Mouse (Mus musculus) midbrain, postnatal 0 days (tissue): ENCODE data around the gene Nrip3. TPM values are rescaled to one million over a fixed set of nuclear protein-coding genes. Genes with fewer than 3 reads are reported as not detected.

Experiments used
- ATAC-seq: fragments of 200-750 bp; cut with Nextera tagmentation; 2 replicates; pipeline ENCODE4 v1.8.0; 2017; ENCODE audit warnings: moderate number of reproducible peaks, mild to moderate bottlenecking, moderate TSS enrichment, moderate library complexity; ENCODE audit not compliant: low FRiP score
- DNase-seq: peaks from one replicate; pipeline ENCODE4 v3.0.0-alpha.2; 2015; ENCODE audit warnings: low spot score
- H3K27ac ChIP-seq: fragments of 300-500 bp; sonication (generic); 2 replicates; pipeline ENCODE4 v1.5.1; 2014; ENCODE audit warnings: low read depth, mild to moderate bottlenecking, low read length, mixed read lengths
- H3K27me3 ChIP-seq: fragments of 300-500 bp; sonication (generic); 2 replicates; pipeline ENCODE4 v1.6.1; 2014; ENCODE audit warnings: low read length, control low read depth, mixed read lengths; ENCODE audit not compliant: insufficient read depth
- H3K36me3 ChIP-seq: fragments of 300-500 bp; sonication (generic); 2 replicates; pipeline ENCODE4 v1.6.1; 2014; ENCODE audit warnings: low read length, control low read depth, mixed read lengths; ENCODE audit not compliant: insufficient read depth
- H3K4me1 ChIP-seq: fragments of 300-500 bp; sonication (generic); 2 replicates; pipeline ENCODE4 v1.6.1; 2014; ENCODE audit warnings: mild to moderate bottlenecking, control low read depth, antibody characterized with exemption, low read length, mixed read lengths; ENCODE audit not compliant: insufficient read depth
- H3K4me2 ChIP-seq: fragments of 300-500 bp; sonication (generic); 2 replicates; pipeline ENCODE4 v1.6.1; 2014; ENCODE audit warnings: low read depth, mild to moderate bottlenecking, low read length, mixed read lengths; ENCODE audit not compliant: poor library complexity, severe bottlenecking
- H3K4me3 ChIP-seq: fragments of 300-500 bp; sonication (generic); 2 replicates; pipeline ENCODE4 v1.5.1; 2014; ENCODE audit warnings: low read depth, mild to moderate bottlenecking, low read length, moderate library complexity
- H3K9ac ChIP-seq: fragments of 300-500 bp; sonication (generic); replicated peaks from 2 replicates; pipeline ENCODE4 v1.6.1; 2014; ENCODE audit warnings: mild to moderate bottlenecking, low read length, moderate library complexity, mixed read lengths; ENCODE audit not compliant: poor library complexity, severe bottlenecking
- H3K9me3 ChIP-seq: fragments of 300-500 bp; sonication (generic); 2 replicates; pipeline ENCODE4 v1.6.1; 2016; ENCODE audit warnings: low read length, control low read depth
- CTCF ChIP-seq: IDR thresholded peaks from 2 replicates; pipeline ENCODE4 v1.5.1; 2016; ENCODE audit warnings: antibody characterized with exemption, mild to moderate bottlenecking
- WGBS: fragments of 180-500 bp; shearing (Covaris S2); extraction: QIAGEN DNeasy Blood & Tissue Kit; methylation state at CpG from one replicate; pipeline ENCODE4 v1.1.7; 2014; 5-methylcytosine and 5-hydroxymethylcytosine counted together
- polyA plus RNA-seq: library from polyadenylated mRNA; unstranded; fragments of >200 nt; fragmentation: Nextera tagmentation; extraction: Ambion mirVana; gene quantifications from 2 replicates; pipeline ENCODE4 v1.2.1, GENCODE M21; 2015
- total RNA-seq: library from RNA; depleted of rRNA; stranded (reverse); fragments of >200 nt; gene quantifications from 2 replicates; pipeline ENCODE4 v1.2.3, GENCODE M21; 2014

Gene Nrip3
- total and polyA plus RNA-seq, 2 experiments from 2014 or later, result 21.7 to 38.5 TPM

- Histone ChIP-seq H3K4me2 (no peak overlapping the region), H3K36me3 (no peaks in the 10 kb centered on the region), H3K4me1 (no peaks in the 10 kb centered on the region), H3K9ac (no peak overlapping the region), H3K4me3 (no peak overlapping the region), H3K27me3 (no peaks in the 10 kb centered on the region), H3K27ac (no peak overlapping the region), H3K9me3 (no peaks in the 10 kb centered on the region)
- WGBS, result 25% methylated on average over 4 of the region's 4 CpGs
- no peak for DNase-seq
- TF ChIP-seq CTCF, result no peak
- no peak for ATAC-seq
Measured at GRCm38 (mm10) chr7:109813330-109814140, 31.7 kb upstream of the Nrip3 start.

GRCm38 (mm10) chr7:109807616-109808485, 26.0 kb upstream of the Nrip3 start:
- Histone ChIP-seq H3K4me2 (no peak overlapping the region), H3K36me3 (no peaks in the 10 kb centered on the region), H3K4me1 (no peaks in the 10 kb centered on the region), H3K27me3 (no peaks in the 10 kb centered on the region), H3K4me3 (no peak overlapping the region), H3K9ac (no peak overlapping the region), H3K27ac (no peak overlapping the region), H3K9me3 (no peaks in the 10 kb centered on the region)
- no peak for DNase-seq
- 81% methylated on average over 8 of the region's 8 CpGs for WGBS
- no peak for TF ChIP-seq CTCF
- no peak for ATAC-seq

GRCm38 (mm10) chr7:109804843-109805242, 23.0 kb upstream of the Nrip3 start:
- no peaks in the 10 kb centered on the region for H3K27me3 ChIP-seq
- H3K9ac ChIP-seq, result no peak overlapping the region
- H3K27ac ChIP-seq, result no peak overlapping the region
- 79% methylated on average over 6 of the region's 6 CpGs for WGBS
- no peak for ATAC-seq
- peak; percentile 38 for TF ChIP-seq CTCF
- DNase-seq, result no peak
- no peak overlapping the region for H3K4me2 ChIP-seq
- no peaks in the 10 kb centered on the region for H3K4me1 ChIP-seq
- H3K36me3 ChIP-seq, result no peaks in the 10 kb centered on the region
- H3K9me3 ChIP-seq, result no peaks in the 10 kb centered on the region
- H3K4me3 ChIP-seq, result no peak overlapping the region

- no peaks in the 10 kb centered on the region for H3K9me3 ChIP-seq
- no peak for ATAC-seq
- no peak overlapping the region for H3K27ac ChIP-seq
- 94% methylated on average over 6 of the region's 6 CpGs for WGBS
- H3K36me3 ChIP-seq, result no peaks in the 10 kb centered on the region
- no peaks in the 10 kb centered on the region for H3K27me3 ChIP-seq
- no peak for DNase-seq
- no peaks in the 10 kb centered on the region for H3K4me1 ChIP-seq
- H3K9ac ChIP-seq, result no peak overlapping the region
- no peak for TF ChIP-seq CTCF
- H3K4me2 ChIP-seq, result no peak overlapping the region
- H3K4me3 ChIP-seq, result no peak overlapping the region
Measured at GRCm38 (mm10) chr7:109804355-109804754, 22.5 kb upstream of the Nrip3 start.

DNA sequence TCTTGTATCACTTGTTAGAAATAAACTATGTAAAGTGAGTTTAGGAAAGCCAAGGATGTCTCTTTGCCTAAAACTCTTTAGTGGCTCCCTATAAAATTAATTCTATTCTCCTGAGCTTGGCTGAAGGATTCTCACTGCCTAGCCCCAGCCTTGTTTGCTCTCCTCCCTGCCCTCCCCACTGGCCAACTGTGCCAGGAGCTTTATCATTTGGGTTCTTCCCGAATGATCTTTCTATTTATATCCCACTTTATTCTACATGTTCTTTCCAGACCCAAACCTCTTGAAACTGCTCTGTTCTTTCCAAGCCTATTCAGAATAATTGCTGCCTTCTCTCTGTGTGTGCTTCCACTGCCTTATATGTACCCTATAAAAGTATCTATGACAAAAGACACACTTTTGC, 21.7 kb upstream of the Nrip3 start:
- Histone ChIP-seq H3K27me3 (no peaks in the 10 kb centered on the region), H3K36me3 (no peaks in the 10 kb centered on the region), H3K27ac (no peak overlapping the region), H3K9ac (no peak overlapping the region), H3K9me3 (no peaks in the 10 kb centered on the region), H3K4me1 (no peaks in the 10 kb centered on the region), H3K4me2 (no peak overlapping the region), H3K4me3 (no peak overlapping the region)
- 68% methylated on average over 1 of the region's 1 CpGs for WGBS
- DNase-seq (no peak), ATAC-seq (no peak)
- no peak for TF ChIP-seq CTCF

DNA sequence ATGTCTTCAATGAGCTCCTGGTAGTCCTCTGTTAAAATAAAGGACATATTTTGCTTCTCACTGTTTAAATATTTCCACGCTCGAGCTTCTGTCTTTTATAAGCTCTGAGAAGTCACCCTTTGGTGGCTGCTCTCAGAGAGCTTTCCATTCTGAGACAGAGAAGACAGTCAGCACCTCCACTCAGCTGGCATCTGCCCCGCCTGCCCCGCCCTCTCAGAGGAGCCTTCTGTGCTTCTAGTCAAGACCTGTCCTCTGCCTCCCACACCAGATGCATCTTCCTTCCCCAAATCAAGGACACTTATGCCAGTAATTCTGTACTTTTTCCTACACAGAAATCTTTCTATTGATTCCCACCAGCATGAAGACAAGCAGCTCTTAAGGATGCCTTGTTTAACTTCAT, 18.8 kb upstream of the Nrip3 start:
- DNase-seq (no peak), ATAC-seq (no peak)
- H3K27me3 ChIP-seq, result no peaks in the 10 kb centered on the region
- 92% methylated on average over 4 of the region's 4 CpGs for WGBS
- no peak overlapping the region for H3K9ac ChIP-seq
- H3K9me3 ChIP-seq, result no peaks in the 10 kb centered on the region
- no peak overlapping the region for H3K4me3 ChIP-seq
- H3K4me1 ChIP-seq, result no peaks in the 10 kb centered on the region
- TF ChIP-seq CTCF, result no peak
- no peak overlapping the region for H3K4me2 ChIP-seq
- H3K36me3 ChIP-seq, result no peaks in the 10 kb centered on the region
- H3K27ac ChIP-seq, result no peak overlapping the region
